Mouse (Mus musculus): ENCODE measurements around the gene Lpp. TPM values are rescaled to one million over a fixed set of nuclear protein-coding genes. Genes with fewer than 3 reads are reported as not detected.

Lpp gene
- polyA plus RNA-seq, 1 experiment = not detected

GRCm38 (mm10) chr16:24607896-24608457, 214.7 kb downstream of the Lpp start:
- peaks cover 8% of the 10 kb centered on the region; the same call in 1 of the 2 replicates for H3K4me1 ChIP-seq (ENCODE audit: control insufficient read depth, insufficient read depth, low read length)
- TF ChIP-seq CTCF (IDR thresholded peaks at IDR 0.05; ENCODE audit: insufficient read depth, low read depth, low read length) (no peak), POLR2A (IDR thresholded peaks at IDR 0.05; ENCODE audit: insufficient read depth, low read depth, low read length) (no peak)
- WGBS = 44% methylated on average over 8 of the region's 8 CpGs
- H3K4me3 ChIP-seq (ENCODE audit: insufficient read depth, low read depth, low read length) = no peak overlapping the region
- no peak overlapping the region for H3K27ac ChIP-seq (ENCODE audit: insufficient read depth, low read depth, low read length)

- 82% methylated on average over 6 of the region's 6 CpGs for WGBS
- Histone ChIP-seq H3K4me1 (ENCODE audit: control insufficient read depth, insufficient read depth, low read length) (no peaks in the 10 kb centered on the region), H3K27ac (ENCODE audit: insufficient read depth, low read depth, low read length) (no peak overlapping the region), H3K4me3 (ENCODE audit: insufficient read depth, low read depth, low read length) (no peak overlapping the region)
- TF ChIP-seq POLR2A (IDR thresholded peaks at IDR 0.05; ENCODE audit: insufficient read depth, low read depth, low read length) = no peak
- TF ChIP-seq CTCF (IDR thresholded peaks at IDR 0.05; ENCODE audit: insufficient read depth, low read depth, low read length) = no peak
Measured at GRCm38 (mm10) chr16:24619458-24619857, 226.2 kb downstream of the Lpp start.

GRCm38 (mm10) chr16:24620021-24620420, 226.7 kb downstream of the Lpp start:
- H3K4me3 ChIP-seq (ENCODE audit: insufficient read depth, low read depth, low read length) = no peak overlapping the region
- H3K27ac ChIP-seq (ENCODE audit: insufficient read depth, low read depth, low read length) = no peak overlapping the region
- TF ChIP-seq CTCF (IDR thresholded peaks at IDR 0.05; ENCODE audit: insufficient read depth, low read depth, low read length) = no peak
- TF ChIP-seq POLR2A (IDR thresholded peaks at IDR 0.05; ENCODE audit: insufficient read depth, low read depth, low read length) = no peak
- no peaks in the 10 kb centered on the region for H3K4me1 ChIP-seq (ENCODE audit: control insufficient read depth, insufficient read depth, low read length)
- WGBS = 92% methylated on average over 3 of the region's 3 CpGs

GRCm38 (mm10) chr16:24622226-24623194, 229.2 kb downstream of the Lpp start:
- Histone ChIP-seq H3K4me3 (ENCODE audit: insufficient read depth, low read depth, low read length) (no peak overlapping the region), H3K27ac (ENCODE audit: insufficient read depth, low read depth, low read length) (no peak overlapping the region), H3K4me1 (ENCODE audit: control insufficient read depth, insufficient read depth, low read length) (no peaks in the 10 kb centered on the region)
- 69% methylated on average over 3 of the region's 3 CpGs for WGBS
- TF ChIP-seq CTCF (IDR thresholded peaks at IDR 0.05; ENCODE audit: insufficient read depth, low read depth, low read length) (no peak), POLR2A (IDR thresholded peaks at IDR 0.05; ENCODE audit: insufficient read depth, low read depth, low read length) (no peak)

- 42% methylated on average over 5 of the region's 5 CpGs for WGBS
- Histone ChIP-seq H3K27ac (ENCODE audit: insufficient read depth, low read depth, low read length) (no peak overlapping the region), H3K4me3 (ENCODE audit: insufficient read depth, low read depth, low read length) (no peak overlapping the region), H3K4me1 (ENCODE audit: control insufficient read depth, insufficient read depth, low read length) (no peaks in the 10 kb centered on the region)
- no peak for TF ChIP-seq CTCF (IDR thresholded peaks at IDR 0.05; ENCODE audit: insufficient read depth, low read depth, low read length)
Measured at GRCm38 (mm10) chr16:24624335-24624734, 231.0 kb downstream of the Lpp start.

- Histone ChIP-seq H3K27ac (ENCODE audit: insufficient read depth, low read depth, low read length) (no peak overlapping the region), H3K4me3 (ENCODE audit: insufficient read depth, low read depth, low read length) (no peak overlapping the region), H3K4me1 (ENCODE audit: control insufficient read depth, insufficient read depth, low read length) (no peaks in the 10 kb centered on the region)
- 95% methylated on average over 5 of the region's 5 CpGs for WGBS
- TF ChIP-seq CTCF (IDR thresholded peaks at IDR 0.05; ENCODE audit: insufficient read depth, low read depth, low read length) (no peak), POLR2A (IDR thresholded peaks at IDR 0.05; ENCODE audit: insufficient read depth, low read depth, low read length) (no peak)
Measured at GRCm38 (mm10) chr16:24625576-24625975, 232.3 kb downstream of the Lpp start.

- WGBS = 90% methylated on average over 1 of the region's 1 CpGs
- no peak overlapping the region for H3K27ac ChIP-seq (ENCODE audit: insufficient read depth, low read depth, low read length)
- H3K4me1 ChIP-seq (ENCODE audit: control insufficient read depth, insufficient read depth, low read length) = no peaks in the 10 kb centered on the region
- no peak overlapping the region for H3K4me3 ChIP-seq (ENCODE audit: insufficient read depth, low read depth, low read length)
- TF ChIP-seq POLR2A (IDR thresholded peaks at IDR 0.05; ENCODE audit: insufficient read depth, low read depth, low read length) = no peak
- TF ChIP-seq CTCF (IDR thresholded peaks at IDR 0.05; ENCODE audit: insufficient read depth, low read depth, low read length) = no peak
Measured at GRCm38 (mm10) chr16:24628779-24629178, 235.5 kb downstream of the Lpp start.

GRCm38 (mm10) chr16:24629218-24630172, 236.2 kb downstream of the Lpp start:
- 77% methylated on average over 12 of the region's 12 CpGs for WGBS
- no peak overlapping the region for H3K4me3 ChIP-seq (ENCODE audit: insufficient read depth, low read depth, low read length)
- no peak overlapping the region for H3K27ac ChIP-seq (ENCODE audit: insufficient read depth, low read depth, low read length)
- no peaks in the 10 kb centered on the region for H3K4me1 ChIP-seq (ENCODE audit: control insufficient read depth, insufficient read depth, low read length)
- no peak for TF ChIP-seq POLR2A (IDR thresholded peaks at IDR 0.05; ENCODE audit: insufficient read depth, low read depth, low read length)
- TF ChIP-seq CTCF (IDR thresholded peaks at IDR 0.05; ENCODE audit: insufficient read depth, low read depth, low read length) = no peak
